Mouse (Mus musculus) megakaryocyte, embryonic 14.5 days (primary cell): ENCODE measurements at regions not wholly inside any gene's neighbourhood (a gene's known extent, or its start where the extent isn't known, plus 50 kb on each side); places are given as distances from the start of the nearest gene placed in this dataset.

Experiments
- H3K27me3 ChIP-seq: replicated peaks from 2 replicates; pipeline ENCODE3; 2012; ENCODE audit warnings: inconsistent platforms
- H3K36me3 ChIP-seq: replicated peaks from 2 replicates; pipeline ENCODE3; 2012; ENCODE audit warnings: low read length, inconsistent platforms, mixed read lengths
- H3K4me1 ChIP-seq: 2 replicates; pipeline ENCODE4 v1.6.1; 2012; ENCODE audit warnings: inconsistent platforms
- H3K4me3 ChIP-seq: replicated peaks from 2 replicates; pipeline ENCODE3; 2012; ENCODE audit warnings: moderate library complexity, mild to moderate bottlenecking, inconsistent platforms
- H3K9me3 ChIP-seq: 2 replicates; pipeline ENCODE4 v1.6.1; 2012; ENCODE audit warnings: inconsistent platforms
- FLI1 ChIP-seq: IDR thresholded peaks from 2 replicates; pipeline ENCODE4 v1.6.1; 2012; ENCODE audit warnings: low read length, inconsistent platforms, mixed read lengths
- GATA1 ChIP-seq: IDR thresholded peaks from 3 replicates; pipeline ENCODE4 v1.6.1; 2012; ENCODE audit warnings: mixed read lengths, low read length, inconsistent platforms, borderline replicate concordance

- peaks cover 7% of the 10 kb centered on the region for H3K9me3 ChIP-seq
- H3K4me3 ChIP-seq = no peak overlapping the region
- no peaks in the 10 kb centered on the region for H3K36me3 ChIP-seq
- H3K4me1 ChIP-seq = no peaks in the 10 kb centered on the region
- TF ChIP-seq FLI1 = no peak
- TF ChIP-seq GATA1 = no peak
- no peaks in the 10 kb centered on the region for H3K27me3 ChIP-seq
These were observed 111.9 kb upstream of the Actbl2 start for GRCm38 (mm10) chr13:111142757-111143420.

- no peak for TF ChIP-seq GATA1
- no peak for TF ChIP-seq FLI1
These were observed 110.1 kb upstream of the Actbl2 start for GRCm38 (mm10) chr13:111144721-111145120.

DNA sequence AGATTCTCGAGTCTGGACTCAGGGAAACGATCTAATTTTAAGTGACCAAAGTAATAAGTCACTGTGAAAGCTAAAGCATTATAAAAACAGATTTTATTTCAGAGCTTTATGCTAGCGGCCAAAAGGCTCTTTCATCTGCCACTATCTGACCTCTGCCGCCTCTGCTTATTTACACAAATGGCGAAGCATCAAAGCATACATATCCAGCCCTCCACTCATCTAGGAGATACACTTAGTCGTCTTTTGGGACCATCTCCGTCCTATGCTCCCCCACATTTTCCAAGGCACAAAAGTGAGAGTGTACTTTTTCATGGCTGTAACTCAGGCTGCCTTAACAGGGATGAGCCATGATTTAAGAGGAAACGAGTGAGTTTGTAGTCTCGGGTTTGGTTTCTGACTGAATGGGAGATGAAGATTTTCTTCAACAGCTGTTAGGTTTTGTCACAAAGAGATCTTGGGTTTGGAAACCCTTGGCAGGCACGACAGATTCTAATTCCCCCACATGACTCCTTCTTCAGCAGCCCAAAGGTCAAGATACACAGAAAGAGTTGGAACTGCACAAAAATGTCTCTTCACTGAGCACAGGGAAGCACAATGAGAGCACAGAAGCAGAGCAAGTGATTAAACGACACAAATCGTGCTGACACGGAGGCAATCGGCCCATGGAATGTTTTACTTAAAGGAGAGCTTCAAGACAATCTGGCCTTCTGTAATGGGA lies 96.7 kb upstream of the Actbl2 start:
- no peak overlapping the region for H3K4me3 ChIP-seq
- H3K9me3 ChIP-seq = no peaks in the 10 kb centered on the region; the same call in 1 of the 2 replicates
- H3K27me3 ChIP-seq = no peaks in the 10 kb centered on the region
- no peaks in the 10 kb centered on the region for H3K4me1 ChIP-seq
- no peaks in the 10 kb centered on the region for H3K36me3 ChIP-seq
- no peak for TF ChIP-seq FLI1
- no peak for TF ChIP-seq GATA1

More at GRCm38 (mm10) chr13:111144721-111145120, 110.1 kb upstream of the Actbl2 start:
- no peaks in the 10 kb centered on the region for H3K36me3 ChIP-seq
- no peaks in the 10 kb centered on the region for H3K4me1 ChIP-seq
- no peak overlapping the region for H3K4me3 ChIP-seq
- H3K27me3 ChIP-seq = no peaks in the 10 kb centered on the region
- H3K9me3 ChIP-seq = peaks cover 7% of the 10 kb centered on the region

DNA sequence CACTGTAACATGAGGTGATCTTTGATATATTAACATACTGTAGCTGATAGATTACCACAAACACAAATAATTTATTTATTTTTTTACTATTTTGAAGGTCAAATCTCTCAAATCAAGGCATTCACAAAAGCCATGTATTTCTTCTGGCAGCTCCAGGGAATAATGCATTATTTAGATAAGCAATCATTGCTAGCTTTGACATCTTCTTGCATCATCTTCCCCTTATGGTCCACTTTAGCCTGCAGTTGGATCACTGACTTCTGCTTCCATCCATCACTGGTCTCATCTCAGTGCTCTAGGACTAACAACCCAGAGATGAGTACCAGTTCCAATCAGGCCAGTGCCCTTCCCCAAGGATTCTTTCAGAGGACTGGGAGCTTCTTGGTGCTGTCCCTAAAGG lies 95.3 kb upstream of the Actbl2 start:
- peaks cover 5% of the 10 kb centered on the region for H3K4me1 ChIP-seq
- no peaks in the 10 kb centered on the region for H3K36me3 ChIP-seq
- TF ChIP-seq FLI1 (no peak), GATA1 (no peak)
- H3K4me3 ChIP-seq = no peak overlapping the region
- H3K9me3 ChIP-seq = no peaks in the 10 kb centered on the region; the same call in 1 of the 2 replicates
- H3K27me3 ChIP-seq = no peaks in the 10 kb centered on the region

GRCm38 (mm10) chr13:111165538-111165937 lies 89.3 kb upstream of the Actbl2 start:
- H3K4me1 ChIP-seq = peaks cover 5% of the 10 kb centered on the region

GRCm38 (mm10) chr13:111170269-111171165 lies 84.3 kb upstream of the Actbl2 start:
- Histone ChIP-seq H3K9me3 (0 out of 2 replicates have a peak, but pooled peaks cover 3% of the 10 kb centered on the region), H3K36me3 (no peaks in the 10 kb centered on the region), H3K4me3 (no peak overlapping the region), H3K27me3 (peaks cover 4% of the 10 kb centered on the region), H3K4me1 (no peaks in the 10 kb centered on the region)
- no peak for TF ChIP-seq FLI1
- no peak for TF ChIP-seq GATA1

More at GRCm38 (mm10) chr13:111165538-111165937, 89.3 kb upstream of the Actbl2 start:
- peaks cover 4% of the 10 kb centered on the region for H3K27me3 ChIP-seq
- H3K36me3 ChIP-seq = no peaks in the 10 kb centered on the region
- no peak overlapping the region for H3K4me3 ChIP-seq
- no peaks in the 10 kb centered on the region for H3K9me3 ChIP-seq
- TF ChIP-seq GATA1 (no peak), FLI1 (no peak)

DNA sequence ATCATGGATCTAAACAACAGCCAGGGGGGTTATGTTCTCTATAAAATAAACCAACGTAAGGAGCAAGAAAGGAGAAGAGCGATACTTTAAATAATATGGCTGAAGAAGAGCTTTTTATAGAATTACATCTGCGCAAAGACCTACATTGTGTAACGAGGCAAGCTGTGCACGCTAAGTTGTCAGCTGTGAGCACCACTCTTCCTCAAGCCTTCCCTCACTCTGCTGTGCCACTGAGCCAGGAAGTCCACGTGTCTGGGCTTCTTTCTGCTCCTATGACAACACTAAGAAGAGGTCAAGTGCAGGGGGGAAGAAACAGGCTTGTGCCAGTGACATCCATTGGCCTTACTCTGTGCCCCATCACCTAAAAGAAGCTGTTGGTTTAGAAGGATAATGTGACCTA lies 75.6 kb upstream of the Actbl2 start:
- Histone ChIP-seq H3K9me3 (no peaks in the 10 kb centered on the region), H3K36me3 (no peaks in the 10 kb centered on the region), H3K4me1 (no peaks in the 10 kb centered on the region), H3K4me3 (no peak overlapping the region), H3K27me3 (no peaks in the 10 kb centered on the region)
- no peak for TF ChIP-seq GATA1
- TF ChIP-seq FLI1 = no peak

GRCm38 (mm10) chr13:111183293-111183692 lies 71.5 kb upstream of the Actbl2 start:
- Histone ChIP-seq H3K27me3 (peaks cover 1% of the 10 kb centered on the region), H3K9me3 (no peaks in the 10 kb centered on the region), H3K36me3 (no peaks in the 10 kb centered on the region), H3K4me1 (no peaks in the 10 kb centered on the region), H3K4me3 (no peak overlapping the region)
- TF ChIP-seq FLI1 (no peak), GATA1 (no peak)

DNA sequence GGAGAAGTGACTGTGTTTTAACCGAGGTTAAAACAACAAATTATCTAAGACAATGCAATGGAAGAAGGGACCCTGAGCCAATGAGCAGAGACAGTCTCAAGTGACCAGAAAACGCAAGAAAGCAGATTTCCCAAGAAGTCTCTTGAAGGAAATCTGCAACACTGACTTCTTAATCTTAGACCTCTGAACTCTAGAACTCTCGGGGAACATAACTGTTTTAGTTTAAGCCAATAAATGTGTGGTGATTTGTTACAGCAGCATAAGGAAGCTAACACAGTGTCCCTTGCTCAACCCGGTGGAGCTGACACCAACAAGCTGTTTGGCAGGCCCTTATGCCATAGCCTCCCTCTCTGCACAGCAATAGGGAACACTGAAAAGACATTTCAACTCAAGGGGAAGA lies 69.0 kb upstream of the Actbl2 start:
- H3K9me3 ChIP-seq = no peaks in the 10 kb centered on the region
- no peaks in the 10 kb centered on the region for H3K36me3 ChIP-seq
- H3K4me3 ChIP-seq = no peak overlapping the region
- H3K4me1 ChIP-seq = no peaks in the 10 kb centered on the region
- no peak for TF ChIP-seq GATA1
- no peak for TF ChIP-seq FLI1
- H3K27me3 ChIP-seq = peaks cover 1% of the 10 kb centered on the region

DNA sequence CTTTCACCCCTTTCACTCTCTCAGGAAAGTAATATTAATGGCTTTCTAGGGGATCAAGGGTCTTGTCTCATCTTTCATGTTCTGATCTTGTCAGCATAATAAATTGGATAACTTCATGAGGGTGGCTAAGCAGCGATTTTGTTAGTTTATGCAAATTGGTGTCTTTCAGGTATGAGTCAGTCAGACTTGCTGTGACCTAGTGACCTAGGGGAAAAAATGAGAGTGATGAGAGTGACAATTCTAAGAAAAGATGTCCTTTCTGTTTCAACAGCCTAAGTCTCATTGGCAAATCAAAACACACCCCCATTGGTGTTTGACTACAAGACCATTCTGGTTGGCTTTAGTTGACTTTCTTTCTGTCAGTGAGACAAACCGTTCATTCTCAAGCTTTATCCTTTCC lies 68.0 kb upstream of the Actbl2 start:
- H3K36me3 ChIP-seq = no peaks in the 10 kb centered on the region
- no peaks in the 10 kb centered on the region for H3K9me3 ChIP-seq
- no peak overlapping the region for H3K4me3 ChIP-seq
- no peaks in the 10 kb centered on the region for H3K4me1 ChIP-seq
- peaks cover 1% of the 10 kb centered on the region for H3K27me3 ChIP-seq
- TF ChIP-seq FLI1 (no peak), GATA1 (no peak)
